Mouse (Mus musculus) spleen, postnatal 4 days (tissue): ENCODE data around the gene Wdr89.
"Not testable (repeated sequence)": the region's sequence is repeated elsewhere in the genome, so short reads cannot be mapped to it uniquely, and the experiment has no call there.

Source experiments
- DNase-seq, 2 experiments: peaks; one replicate each; pipeline ENCODE4 v3.0.0; 2022; ENCODE audit warnings: low spot score in 2 of 2

The Wdr89 gene

GRCm38 (mm10) chr12:75669258-75670106 is at the start of gene Wdr89:
TSS of gene Wdr89 (minus strand) at chr12:75669537.
- DNase-seq: peak; percentile 99

GRCm38 (mm10) chr12:75713596-75713995 is 44.3 kb upstream of the Wdr89 start:
- no peak for DNase-seq

- DNase-seq: not testable (repeated sequence)
Observed at GRCm38 (mm10) chr12:75712905-75713304, 43.6 kb upstream of the Wdr89 start.

- peak in 1 of 2 experiments; percentile 43 for DNase-seq
Observed at GRCm38 (mm10) chr12:75710596-75711376, 41.4 kb upstream of the Wdr89 start.

- no peak for DNase-seq
Observed at GRCm38 (mm10) chr12:75709506-75709905, 40.2 kb upstream of the Wdr89 start.

- no peak for DNase-seq
Observed at GRCm38 (mm10) chr12:75706670-75707069, 37.3 kb upstream of the Wdr89 start.

GRCm38 (mm10) chr12:75702739-75703122 is 33.4 kb upstream of the Wdr89 start:
- DNase-seq: no peak

GRCm38 (mm10) chr12:75702084-75702738 is 32.9 kb upstream of the Wdr89 start:
- DNase-seq: no peak

- DNase-seq: no peak
Observed at GRCm38 (mm10) chr12:75701173-75702083, 32.1 kb upstream of the Wdr89 start.

GRCm38 (mm10) chr12:75698692-75699091 is 29.4 kb upstream of the Wdr89 start:
- no peak for DNase-seq

- not testable (repeated sequence) for DNase-seq
Observed at GRCm38 (mm10) chr12:75695845-75696244, 26.5 kb upstream of the Wdr89 start.

- no peak for DNase-seq
Observed at GRCm38 (mm10) chr12:75689003-75689402, 19.7 kb upstream of the Wdr89 start.

GRCm38 (mm10) chr12:75687314-75687713 is 18.0 kb upstream of the Wdr89 start:
- no peak for DNase-seq

GRCm38 (mm10) chr12:75684026-75684425 is 14.7 kb upstream of the Wdr89 start:
- not testable (repeated sequence) for DNase-seq

- DNase-seq: no peak
Observed at GRCm38 (mm10) chr12:75683598-75683997, 14.3 kb upstream of the Wdr89 start.

GRCm38 (mm10) chr12:75682842-75683241 is 13.5 kb upstream of the Wdr89 start:
- DNase-seq: no peak

- DNase-seq: no peak
Observed at GRCm38 (mm10) chr12:75681101-75681500, 11.8 kb upstream of the Wdr89 start.

GRCm38 (mm10) chr12:75678393-75678792 is 9.1 kb upstream of the Wdr89 start:
- DNase-seq: no peak

GRCm38 (mm10) chr12:75672630-75673029 is 3.3 kb upstream of the Wdr89 start:
- DNase-seq: no peak

- no peak for DNase-seq
Observed at GRCm38 (mm10) chr12:75671759-75672315, 2.5 kb upstream of the Wdr89 start.

- no peak for DNase-seq
Observed at GRCm38 (mm10) chr12:75670611-75671010, 1.3 kb upstream of the Wdr89 start.
